Mouse (Mus musculus) left cerebral cortex, postnatal 4 days (tissue): ENCODE results near the gene Luzp2. TPM values are rescaled to one million over a fixed set of nuclear protein-coding genes. Genes with fewer than 3 reads are reported as not detected.

Experiments used
- DNase-seq: peaks from one replicate; pipeline ENCODE4 v3.0.0-alpha.2; 2022
- intact Hi-C: fragments of 180-260 bp; cut with DNase I; formaldehyde crosslinking; loops from one replicate; pipeline ENCODE4 v1.15.1; 2025
- total RNA-seq, 2 experiments: library from RNA; stranded (reverse); gene quantifications; 2 replicates each; pipeline ENCODE4 v1.2.3; 2021

Gene Luzp2
- 10 to 100 TPM; 66.9 to 67.9 TPM for total RNA-seq

- intact Hi-C loops = loop anchor here (10.0 kb wide), 1 partner anchor 899 kb away; no protein-coding TSS in a partner anchor
- peak; percentile 76 for DNase-seq
Measured at GRCm38 (mm10) chr7:54835372-54835851, at the start of gene Luzp2. TSS of gene Luzp2 (plus strand) at chr7:54835498.

GRCm38 (mm10) chr7:54787456-54787855 lies 47.8 kb upstream of the Luzp2 start:
- intact Hi-C loops = no loop called here
- no peak for DNase-seq

GRCm38 (mm10) chr7:54818606-54819005 lies 16.7 kb upstream of the Luzp2 start:
- DNase-seq = no peak
- intact Hi-C loops = no loop called here

GRCm38 (mm10) chr7:54828751-54829150 lies 6.5 kb upstream of the Luzp2 start:
- peak; percentile 33 for DNase-seq
- intact Hi-C loops = no loop called here

GRCm38 (mm10) chr7:54835911-54836352 lies 634 bp downstream of the Luzp2 start:
- peak; percentile 3 for DNase-seq
- intact Hi-C loops = loop anchor here (10.0 kb wide), 1 partner anchor 899 kb away; no protein-coding TSS in a partner anchor

GRCm38 (mm10) chr7:54836437-54836836 lies 1.1 kb downstream of the Luzp2 start:
- intact Hi-C loops = loop anchor here (10.0 kb wide), 1 partner anchor 898 kb away; no protein-coding TSS in a partner anchor
- peak; percentile 31 for DNase-seq

- intact Hi-C loops = no loop called here
- no peak for DNase-seq
Measured at GRCm38 (mm10) chr7:54842807-54843335, 7.6 kb downstream of the Luzp2 start.

- DNase-seq = no peak
- intact Hi-C loops = loop anchor here (5.0 kb wide), 1 partner anchor 861 kb away; no protein-coding TSS in a partner anchor
Measured at GRCm38 (mm10) chr7:54845875-54846691, 10.8 kb downstream of the Luzp2 start.

GRCm38 (mm10) chr7:54846692-54847020 lies 11.4 kb downstream of the Luzp2 start:
- no peak for DNase-seq
- intact Hi-C loops = loop anchor here (5.0 kb wide), 1 partner anchor 861 kb away; no protein-coding TSS in a partner anchor

- intact Hi-C loops = no loop called here
- DNase-seq = no peak
Measured at GRCm38 (mm10) chr7:54852860-54853259, 17.6 kb downstream of the Luzp2 start.

GRCm38 (mm10) chr7:54861230-54861856 lies 26.0 kb downstream of the Luzp2 start:
- intact Hi-C loops = no loop called here
- DNase-seq = peak; percentile 6

- DNase-seq = no peak
- intact Hi-C loops = no loop called here
Measured at GRCm38 (mm10) chr7:54878928-54879644, 43.8 kb downstream of the Luzp2 start.

GRCm38 (mm10) chr7:54893709-54894627 lies 58.7 kb downstream of the Luzp2 start:
- DNase-seq = no peak
- intact Hi-C loops = no loop called here

GRCm38 (mm10) chr7:54898589-54898988 lies 63.3 kb downstream of the Luzp2 start:
- DNase-seq = no peak
- intact Hi-C loops = no loop called here

- peak; percentile 19 for DNase-seq
- intact Hi-C loops = no loop called here
Measured at GRCm38 (mm10) chr7:54909958-54910357, 74.7 kb downstream of the Luzp2 start.

GRCm38 (mm10) chr7:54914030-54914429 lies 78.7 kb downstream of the Luzp2 start:
- intact Hi-C loops = no loop called here
- peak; percentile 7 for DNase-seq

GRCm38 (mm10) chr7:54921991-54922390 lies 86.7 kb downstream of the Luzp2 start:
- intact Hi-C loops = no loop called here

GRCm38 (mm10) chr7:54956759-54957158 lies 121.5 kb downstream of the Luzp2 start:
- no peak for DNase-seq
- intact Hi-C loops = no loop called here

More at GRCm38 (mm10) chr7:54921991-54922390, 86.7 kb downstream of the Luzp2 start:
- DNase-seq = no peak

- no peak for DNase-seq
- intact Hi-C loops = no loop called here
Measured at GRCm38 (mm10) chr7:54962678-54963077, 127.4 kb downstream of the Luzp2 start.

GRCm38 (mm10) chr7:54977372-54977771 lies 142.1 kb downstream of the Luzp2 start:
- DNase-seq = no peak
- intact Hi-C loops = no loop called here
